Mouse (Mus musculus) forebrain, embryonic 13.5 days (tissue): Measurements from ENCODE around the gene Tnfsf10. TPM values are rescaled to one million over a fixed set of nuclear protein-coding genes. Genes with fewer than 3 reads are reported as not detected.
"Not testable (repeated sequence)": the region's sequence is repeated elsewhere in the genome, so short reads cannot be mapped to it uniquely, and the experiment has no call there.

Experiments
- ATAC-seq: fragments of 200-750 bp; cut with Nextera tagmentation; 2 replicates; pipeline ENCODE4 v1.8.0; 2017
- H3K27ac ChIP-seq: fragments of 300-500 bp; sonication (generic); 2 replicates; pipeline ENCODE4 v1.5.1; 2015; ENCODE audit warnings: inconsistent platforms, mild to moderate bottlenecking, moderate library complexity
- H3K27me3 ChIP-seq: fragments of 300-500 bp; sonication (generic); 2 replicates; pipeline ENCODE4 v1.6.1; 2015; ENCODE audit warnings: mild to moderate bottlenecking, inconsistent platforms
- H3K36me3 ChIP-seq: fragments of 300-500 bp; sonication (generic); 2 replicates; pipeline ENCODE4 v1.6.1; 2015; ENCODE audit warnings: mild to moderate bottlenecking, inconsistent platforms; ENCODE audit not compliant: poor library complexity, severe bottlenecking
- H3K4me1 ChIP-seq: fragments of 300-500 bp; sonication (generic); 2 replicates; pipeline ENCODE4 v1.6.1; 2015; ENCODE audit warnings: inconsistent platforms
- H3K4me2 ChIP-seq: fragments of 300-500 bp; sonication (generic); 2 replicates; pipeline ENCODE4 v1.6.1; 2015; ENCODE audit warnings: inconsistent platforms, mild to moderate bottlenecking, moderate library complexity
- H3K4me3 ChIP-seq: fragments of 300-500 bp; sonication (generic); 2 replicates; pipeline ENCODE4 v1.5.1; 2015; ENCODE audit warnings: mild to moderate bottlenecking, inconsistent platforms
- H3K9ac ChIP-seq: fragments of 300-500 bp; sonication (generic); 2 replicates; pipeline ENCODE4 v1.6.1; 2015; ENCODE audit warnings: mild to moderate bottlenecking, inconsistent platforms
- H3K9me3 ChIP-seq: fragments of 300-500 bp; sonication (generic); replicated peaks from 2 replicates; pipeline ENCODE4 v1.6.1; 2016; ENCODE audit warnings: inconsistent platforms
- WGBS: fragments of 180-500 bp; shearing (Covaris S2); methylation state at CpG from one replicate; pipeline ENCODE4 v1.1.7; 2015; 5-methylcytosine and 5-hydroxymethylcytosine counted together
- polyA plus RNA-seq: library from polyadenylated mRNA; unstranded; fragments of >200 nt; fragmentation: Nextera tagmentation; extraction: Ambion mirVana; gene quantifications from 2 replicates; pipeline ENCODE4 v1.2.1, GENCODE M21; 2015

Tnfsf10 gene
- polyA plus RNA-seq, 1 experiment from 2014 or later = 0.05 TPM

GRCm38 (mm10) chr3:27285072-27285471, 31.8 kb upstream of the Tnfsf10 start:
- H3K4me3 ChIP-seq = no peak overlapping the region
- WGBS = 88% methylated on average over 9 of the region's 9 CpGs
- ATAC-seq = no peak
- no peaks in the 10 kb centered on the region for H3K36me3 ChIP-seq
- H3K27ac ChIP-seq = no peak overlapping the region
- H3K4me1 ChIP-seq = peaks cover 12% of the 10 kb centered on the region
- no peaks in the 10 kb centered on the region for H3K9me3 ChIP-seq
- H3K4me2 ChIP-seq = no peak overlapping the region
- no peak overlapping the region for H3K9ac ChIP-seq
- no peaks in the 10 kb centered on the region for H3K27me3 ChIP-seq

DNA sequence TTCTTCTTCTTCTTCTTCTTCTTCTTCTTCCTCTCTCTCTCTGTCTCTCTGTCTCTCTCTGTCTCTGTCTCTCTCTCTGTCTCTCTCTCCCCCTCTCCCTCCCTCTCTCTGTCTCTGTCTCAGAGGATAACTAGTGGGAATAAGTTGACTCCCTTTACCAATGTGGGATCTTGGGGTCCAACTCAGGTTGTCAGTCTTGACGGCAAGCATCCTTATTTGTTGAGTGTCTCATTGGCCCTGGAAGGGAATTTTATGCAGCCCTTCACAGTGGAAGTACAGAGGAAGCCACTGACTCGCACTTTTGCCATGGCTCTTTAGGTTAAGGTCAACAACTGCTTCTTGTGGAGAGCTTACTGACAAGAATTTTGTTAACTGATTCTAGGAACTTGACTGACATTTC, 28.5 kb upstream of the Tnfsf10 start:
- Histone ChIP-seq H3K27ac (no peak overlapping the region), H3K4me2 (no peak overlapping the region), H3K36me3 (no peaks in the 10 kb centered on the region), H3K4me3 (no peak overlapping the region), H3K27me3 (no peaks in the 10 kb centered on the region), H3K9me3 (no peaks in the 10 kb centered on the region), H3K4me1 (peaks cover 4% of the 10 kb centered on the region), H3K9ac (no peak overlapping the region)
- 73% methylated on average over 2 of the region's 2 CpGs for WGBS
- ATAC-seq = no peak

GRCm38 (mm10) chr3:27288909-27289308, 27.9 kb upstream of the Tnfsf10 start:
- ATAC-seq = no peak
- 69% methylated on average over 8 of the region's 8 CpGs for WGBS

GRCm38 (mm10) chr3:27290285-27290684, 26.5 kb upstream of the Tnfsf10 start:
- Histone ChIP-seq H3K4me3 (no peak overlapping the region), H3K9ac (no peak overlapping the region), H3K27ac (no peak overlapping the region), H3K9me3 (no peaks in the 10 kb centered on the region), H3K36me3 (no peaks in the 10 kb centered on the region), H3K4me2 (no peak overlapping the region), H3K27me3 (no peaks in the 10 kb centered on the region), H3K4me1 (no peaks in the 10 kb centered on the region)
- 87% methylated on average over 5 of the region's 5 CpGs for WGBS
- ATAC-seq = no peak

More at GRCm38 (mm10) chr3:27288909-27289308, 27.9 kb upstream of the Tnfsf10 start:
- H3K4me2 ChIP-seq = no peak overlapping the region
- no peaks in the 10 kb centered on the region for H3K27me3 ChIP-seq
- no peaks in the 10 kb centered on the region for H3K36me3 ChIP-seq
- no peaks in the 10 kb centered on the region for H3K4me1 ChIP-seq
- H3K9me3 ChIP-seq = no peaks in the 10 kb centered on the region
- H3K27ac ChIP-seq = no peak overlapping the region
- no peak overlapping the region for H3K4me3 ChIP-seq
- H3K9ac ChIP-seq = no peak overlapping the region

GRCm38 (mm10) chr3:27290945-27291344, 25.9 kb upstream of the Tnfsf10 start:
- 89% methylated on average over 5 of the region's 5 CpGs for WGBS
- ATAC-seq, H3K4me3 ChIP-seq, H3K27me3 ChIP-seq, H3K27ac ChIP-seq, H3K4me2 ChIP-seq, H3K9ac ChIP-seq, H3K9me3 ChIP-seq, H3K36me3 ChIP-seq, H3K4me1 ChIP-seq: not testable (repeated sequence)

DNA sequence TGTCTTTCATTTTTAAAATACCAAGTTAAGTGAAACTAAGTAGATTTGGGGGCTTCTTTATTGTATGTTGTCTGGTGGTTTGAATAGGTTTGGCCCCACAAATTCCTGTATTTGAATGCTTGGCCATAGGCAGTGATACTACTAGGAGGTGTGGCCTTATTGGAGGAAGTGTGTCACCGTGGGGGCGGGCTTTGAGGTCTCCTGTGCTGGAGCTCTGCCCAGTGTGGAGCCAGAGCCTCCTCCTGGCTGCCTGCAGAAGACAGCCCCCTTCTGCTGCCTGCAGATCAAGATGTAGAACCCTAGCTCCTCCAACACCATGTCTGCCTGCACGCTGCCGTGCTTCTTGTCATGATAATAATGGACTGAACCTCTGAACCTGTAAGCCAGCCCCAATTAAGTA, 25.4 kb upstream of the Tnfsf10 start:
- not testable (repeated sequence) for H3K9me3 ChIP-seq, H3K9ac ChIP-seq, H3K4me3 ChIP-seq, H3K36me3 ChIP-seq, H3K27ac ChIP-seq, ATAC-seq, H3K27me3 ChIP-seq, H3K4me1 ChIP-seq, H3K4me2 ChIP-seq
- 81% methylated on average over 4 of the region's 4 CpGs for WGBS

DNA sequence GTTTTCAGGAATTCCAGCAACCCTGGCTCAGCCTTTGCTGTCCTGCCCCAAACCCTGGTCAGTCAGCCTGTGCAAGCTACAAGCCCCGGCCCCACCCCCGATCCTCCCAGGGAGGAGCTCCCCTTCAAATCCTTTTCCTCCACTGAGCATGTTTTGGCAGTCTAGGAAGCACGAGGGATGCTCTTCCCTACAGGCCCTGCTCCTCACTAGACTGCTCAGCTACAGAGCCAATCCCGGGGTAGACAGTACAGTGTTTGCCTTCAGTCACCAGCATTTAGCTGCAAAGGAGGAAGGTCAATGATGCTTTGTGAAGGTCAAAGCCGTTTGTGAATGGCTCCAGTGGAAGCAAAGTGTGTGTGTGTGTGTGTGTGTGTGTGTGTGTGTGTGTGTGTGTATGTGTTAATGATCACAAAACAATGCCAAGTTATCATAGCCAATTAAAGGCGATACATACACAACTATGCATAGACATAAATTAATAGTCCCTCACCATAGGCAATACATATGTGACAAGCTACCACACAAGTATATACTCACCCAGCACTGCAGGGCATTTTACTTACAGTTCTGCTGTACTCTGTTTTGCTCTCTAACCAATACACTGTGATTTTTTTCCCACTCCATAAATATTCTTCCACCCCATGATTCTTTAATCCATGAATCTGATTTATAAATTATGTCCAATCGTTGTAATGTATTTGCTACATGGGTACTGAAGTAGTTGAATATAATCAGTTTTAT, 23.0 kb upstream of the Tnfsf10 start:
- H3K4me2 ChIP-seq = no peak overlapping the region
- H3K9ac ChIP-seq = no peak overlapping the region
- no peaks in the 10 kb centered on the region for H3K4me1 ChIP-seq
- no peak for ATAC-seq
- H3K36me3 ChIP-seq = no peaks in the 10 kb centered on the region
- H3K27ac ChIP-seq = no peak overlapping the region
- WGBS = 64% methylated on average over 7 of the region's 7 CpGs
- H3K9me3 ChIP-seq = no peaks in the 10 kb centered on the region
- no peak overlapping the region for H3K4me3 ChIP-seq
- no peaks in the 10 kb centered on the region for H3K27me3 ChIP-seq

GRCm38 (mm10) chr3:27300451-27300850, 16.4 kb upstream of the Tnfsf10 start:
- no peaks in the 10 kb centered on the region for H3K9me3 ChIP-seq
- no peak overlapping the region for H3K4me2 ChIP-seq
- no peaks in the 10 kb centered on the region for H3K27me3 ChIP-seq
- no peak overlapping the region for H3K9ac ChIP-seq
- H3K36me3 ChIP-seq = no peaks in the 10 kb centered on the region
- H3K4me1 ChIP-seq = no peaks in the 10 kb centered on the region
- ATAC-seq = no peak
- H3K27ac ChIP-seq = no peak overlapping the region
- no peak overlapping the region for H3K4me3 ChIP-seq
- whole genome bisulfite sequencing = 78% methylated on average over 4 of the region's 4 CpGs

DNA sequence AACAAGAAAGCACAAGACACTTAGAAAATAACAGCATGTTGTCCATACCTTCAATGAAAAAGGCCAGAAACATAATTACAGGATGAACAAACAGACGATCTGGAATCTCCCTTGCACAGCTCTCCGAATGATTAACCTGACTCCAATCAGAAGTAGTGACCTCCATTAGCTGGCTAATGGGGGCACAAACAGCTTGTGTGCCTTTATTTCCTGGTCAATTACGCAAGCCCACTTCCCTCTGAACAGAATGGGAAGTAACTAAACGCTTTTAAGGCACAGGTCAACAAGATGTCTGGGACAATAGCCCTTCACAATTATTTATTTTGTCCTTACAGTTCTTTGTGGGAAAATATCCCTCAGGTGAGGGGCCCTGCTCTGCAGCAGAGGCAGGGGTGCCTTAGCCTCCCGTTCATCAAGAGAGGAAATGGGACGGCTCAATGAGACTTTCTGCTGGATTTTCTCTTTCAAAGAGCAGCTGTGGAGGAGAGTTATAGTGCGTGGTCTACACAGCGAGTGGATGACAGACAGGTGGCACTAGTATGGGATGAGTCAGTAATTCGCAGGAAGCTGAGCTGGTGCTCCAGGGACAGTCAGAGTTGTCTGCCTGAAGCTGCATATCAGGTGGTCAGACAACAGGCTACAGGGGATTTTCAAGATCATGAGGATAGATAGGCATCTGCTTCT, 14.3 kb upstream of the Tnfsf10 start:
- Histone ChIP-seq H3K9ac (no peak overlapping the region), H3K27ac (no peak overlapping the region), H3K4me2 (no peak overlapping the region), H3K9me3 (no peaks in the 10 kb centered on the region), H3K4me1 (no peaks in the 10 kb centered on the region), H3K36me3 (no peaks in the 10 kb centered on the region), H3K27me3 (no peaks in the 10 kb centered on the region), H3K4me3 (no peak overlapping the region)
- 69% methylated on average over 9 of the region's 9 CpGs for WGBS
- ATAC-seq = no peak

GRCm38 (mm10) chr3:27306815-27307214, 10.0 kb upstream of the Tnfsf10 start:
- no peaks in the 10 kb centered on the region for H3K27me3 ChIP-seq
- H3K27ac ChIP-seq = no peak overlapping the region
- H3K9ac ChIP-seq = no peak overlapping the region
- no peaks in the 10 kb centered on the region for H3K36me3 ChIP-seq
- H3K4me2 ChIP-seq = no peak overlapping the region
- no peaks in the 10 kb centered on the region for H3K4me1 ChIP-seq
- H3K9me3 ChIP-seq = no peaks in the 10 kb centered on the region
- WGBS = 80% methylated on average over 10 of the region's 10 CpGs
- no peak overlapping the region for H3K4me3 ChIP-seq
- no peak for ATAC-seq

GRCm38 (mm10) chr3:27310973-27311372, 5.9 kb upstream of the Tnfsf10 start:
- no peak overlapping the region for H3K4me3 ChIP-seq
- WGBS = 96% methylated on average over 7 of the region's 7 CpGs
- H3K9me3 ChIP-seq = no peaks in the 10 kb centered on the region
- H3K27me3 ChIP-seq = no peaks in the 10 kb centered on the region
- no peaks in the 10 kb centered on the region for H3K4me1 ChIP-seq
- no peak overlapping the region for H3K9ac ChIP-seq
- no peak for ATAC-seq
- H3K27ac ChIP-seq = no peak overlapping the region
- no peak overlapping the region for H3K4me2 ChIP-seq
- no peaks in the 10 kb centered on the region for H3K36me3 ChIP-seq

GRCm38 (mm10) chr3:27311475-27311874, 5.4 kb upstream of the Tnfsf10 start:
- Histone ChIP-seq H3K4me2 (no peak overlapping the region), H3K27me3 (no peaks in the 10 kb centered on the region), H3K4me1 (no peaks in the 10 kb centered on the region), H3K9me3 (no peaks in the 10 kb centered on the region), H3K36me3 (no peaks in the 10 kb centered on the region), H3K27ac (no peak overlapping the region), H3K4me3 (no peak overlapping the region), H3K9ac (no peak overlapping the region)
- ATAC-seq = no peak
- 94% methylated on average over 4 of the region's 4 CpGs for WGBS
